Comparison of ENCODE assay signal across 10 mouse cellular contexts in the genomic region with DNA sequence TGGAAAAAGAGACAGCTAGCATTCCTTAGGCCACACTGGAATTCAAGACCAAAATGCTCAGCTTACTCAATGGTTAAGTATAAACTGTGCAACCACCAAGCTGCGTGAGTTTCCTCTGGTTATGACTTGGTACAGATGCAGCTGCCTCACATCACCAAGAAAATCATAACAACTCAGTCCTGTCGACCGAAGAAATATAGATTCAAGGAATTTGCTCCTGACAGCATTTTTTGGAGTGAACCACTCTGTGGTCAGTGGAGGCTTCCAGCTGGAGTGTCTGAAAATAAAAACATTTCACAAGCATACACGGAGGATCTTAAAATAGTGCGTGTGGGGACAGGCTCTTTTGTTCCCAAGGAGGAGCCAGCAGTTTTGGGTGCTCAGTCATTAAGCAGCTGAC.
DNase-seq lines count a peak whose midpoint lies in the region; ATAC-seq lines count a peak whose summit lies in the region.
"Had no signal": no experiment of that assay in that cellular context is flagged by ENCODE, and none has a peak within 500 bp of the region (broad histone marks: within the 10 kb centered on the region; RNA-seq: fewer than 3 reads in every experiment).

No protein-coding gene starts in this region.

- H3K4me1 ChIP-seq in heart, embryonic 15.5 days (replicated peaks), result no peaks in the 10 kb centered on the region
- no peaks in the 10 kb centered on the region for H3K4me1 ChIP-seq in lung, embryonic 15.5 days
- H3K4me1 ChIP-seq: forebrain, embryonic 13.5 days had no signal

- 53% methylated on average over 5 of the region's 5 CpGs for WGBS in heart, embryonic 15.5 days
- 45% methylated on average over 5 of the region's 5 CpGs for WGBS in lung, embryonic 15.5 days

- no peaks in the 10 kb centered on the region for H3K9me3 ChIP-seq in heart, embryonic 15.5 days (replicated peaks)
- no peaks in the 10 kb centered on the region for H3K9me3 ChIP-seq in lung, embryonic 15.5 days
- H3K9me3 ChIP-seq: forebrain, embryonic 13.5 days had no signal

- no peaks in the 10 kb centered on the region for H3K27me3 ChIP-seq in heart, embryonic 15.5 days
- no peaks in the 10 kb centered on the region for H3K27me3 ChIP-seq in lung, embryonic 15.5 days
- H3K27me3 ChIP-seq: forebrain, embryonic 13.5 days had no signal

- H3K4me3 ChIP-seq in heart, embryonic 15.5 days, result no peak overlapping the region
- no peak overlapping the region for H3K4me3 ChIP-seq in lung, embryonic 15.5 days
- H3K4me3 ChIP-seq: forebrain, embryonic 13.5 days had no signal

- no peaks in the 10 kb centered on the region for H3K36me3 ChIP-seq in heart, embryonic 15.5 days
- no peaks in the 10 kb centered on the region for H3K36me3 ChIP-seq in lung, embryonic 15.5 days

- no peak overlapping the region for H3K9ac ChIP-seq in heart, embryonic 15.5 days
- no peak overlapping the region for H3K9ac ChIP-seq in lung, embryonic 15.5 days
- H3K9ac ChIP-seq: forebrain, embryonic 13.5 days had no signal

- no peak overlapping the region for H3K4me2 ChIP-seq in heart, embryonic 15.5 days
- H3K4me2 ChIP-seq in lung, embryonic 15.5 days, result no peak overlapping the region
- H3K4me2 ChIP-seq: forebrain, embryonic 13.5 days had no signal

- peak overlapping the region; percentile 16; the same call in 1 of the 2 replicates for H3K27ac ChIP-seq in heart, embryonic 15.5 days
- peak overlapping the region; percentile 31 for H3K27ac ChIP-seq in lung, embryonic 15.5 days
- H3K27ac ChIP-seq: forebrain, embryonic 13.5 days; hindbrain, postnatal 0 days had no signal

- ATAC-seq in heart, embryonic 15.5 days (replicated peaks; ENCODE audit: insufficient number of reproducible peaks, insufficient read depth, low FRiP score, low read depth), result no peak
- peak; percentile 91 for ATAC-seq in lung, embryonic 15.5 days (ENCODE audit: borderline replicate concordance, extremely low read depth, low FRiP score, low TSS enrichment)
- ATAC-seq: forebrain, embryonic 13.5 days; hindbrain, postnatal 0 days had no signal

- peak; percentile 4 for DNase-seq in gastrocnemius, adult 18-20 months (ENCODE audit: low spot score)
- DNase-seq in gastrocnemius, adult 8-10 months (ENCODE audit: low spot score in 2 of 2), result no peak
- DNase-seq in Muller cell, postnatal 12 days (ENCODE audit: inconsistent ontology term), result peak; percentile 31
- no peak for DNase-seq in adrenal gland, adult (ENCODE audit: inconsistent age in 2 of 2, low spot score in 1 of 2)
- DNase-seq in T-cell, adult 2 months (ENCODE audit: low spot score), result no peak
- no peak for DNase-seq in embryo, embryonic 11 days

Comparison
In these comparisons a context has a peak if more than half of its experiments do, and no peak if none do; other contexts are left out.
1. DNase-seq: peak in gastrocnemius, adult 18-20 months (single experiment) and Muller cell, postnatal 12 days (single experiment); none in gastrocnemius, adult 8-10 months (0 of 2), adrenal gland, adult (0 of 2), T-cell, adult 2 months (single experiment) and embryo, embryonic 11 days (single experiment).